Mouse (Mus musculus) kidney, postnatal 4 days (tissue): ENCODE measurements at regions not wholly inside any gene's neighbourhood (a gene's known extent, or its start where the extent isn't known, plus 50 kb on each side); places are given as distances from the start of the nearest gene placed in this dataset.

Experiments
- DNase-seq, 2 experiments: peaks; one replicate each; pipeline ENCODE4 v3.0.0; 2021; ENCODE audit warnings: mixed read lengths in 2 of 2

DNA sequence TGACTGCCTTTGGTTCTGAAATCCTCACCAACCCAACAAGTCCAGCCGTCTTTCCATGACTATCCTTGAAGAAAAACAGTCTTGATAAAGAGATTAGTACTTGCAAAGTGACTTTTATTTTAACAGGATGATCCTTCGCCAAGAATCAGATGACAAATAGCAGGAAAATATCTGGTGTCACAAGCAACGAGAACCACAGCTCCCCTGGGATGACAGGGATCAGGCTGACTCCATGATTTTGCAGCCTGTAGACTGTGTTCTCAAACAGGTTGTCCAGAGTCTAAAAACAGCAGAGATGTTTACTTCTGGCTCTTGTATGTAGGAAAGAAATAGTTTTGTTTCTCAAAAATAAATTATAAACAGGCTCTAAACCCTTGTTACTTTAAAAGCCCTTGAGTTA is 63.3 kb downstream of the Tmem18 start:
- DNase-seq: peak; percentile 23 to 51

- no peak for DNase-seq
Observed at GRCm38 (mm10) chr12:30651506-30651905, 67.3 kb downstream of the Tmem18 start.

- DNase-seq: no peak
Observed at GRCm38 (mm10) chr12:30654347-30655075, 70.3 kb downstream of the Tmem18 start.

- no peak for DNase-seq
Observed at GRCm38 (mm10) chr12:30655076-30655421, 70.8 kb downstream of the Tmem18 start.

GRCm38 (mm10) chr12:30678826-30679225 is 94.6 kb downstream of the Tmem18 start:
- DNase-seq: no peak

DNA sequence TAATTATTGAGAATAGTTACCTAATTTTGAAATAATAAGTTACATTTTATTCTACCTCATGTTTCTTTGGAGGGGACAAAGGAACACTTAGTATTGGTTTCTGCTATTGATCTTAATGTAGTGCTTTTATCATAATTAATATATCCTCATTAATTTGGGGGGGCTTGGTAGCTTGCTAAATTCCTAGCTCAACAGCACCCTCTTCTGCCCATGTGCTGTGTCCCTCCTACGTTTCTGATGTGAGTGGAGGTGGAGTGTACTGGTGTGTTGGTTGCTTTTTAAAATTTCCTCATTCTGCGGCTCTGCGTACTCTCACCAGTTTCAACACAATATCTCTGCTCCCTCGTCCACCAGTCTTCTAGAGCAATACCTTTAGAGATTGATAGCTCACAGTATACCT is 105.8 kb downstream of the Tmem18 start:
- peak in 1 of 2 experiments; percentile 6 for DNase-seq

DNA sequence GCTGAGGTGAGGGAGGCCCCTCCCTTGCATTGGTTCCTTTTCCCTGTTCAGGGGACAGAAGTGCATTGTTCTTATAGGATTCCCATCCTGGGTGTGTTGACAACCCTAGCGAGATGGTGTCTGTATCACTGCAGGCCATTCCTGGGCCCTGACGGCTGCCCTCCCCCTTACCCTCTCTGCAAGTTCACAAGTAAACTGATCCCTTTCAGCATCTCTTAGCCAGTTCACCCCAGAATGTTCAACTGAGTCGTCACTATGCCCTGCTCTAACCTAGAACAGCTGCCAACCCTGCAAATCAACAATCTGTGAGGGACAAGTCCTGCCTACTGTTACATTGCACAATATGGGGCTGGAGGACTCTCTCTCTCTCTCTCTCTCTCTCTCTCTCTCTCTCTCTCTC is 109.3 kb downstream of the Tmem18 start:
- DNase-seq: no peak

DNA sequence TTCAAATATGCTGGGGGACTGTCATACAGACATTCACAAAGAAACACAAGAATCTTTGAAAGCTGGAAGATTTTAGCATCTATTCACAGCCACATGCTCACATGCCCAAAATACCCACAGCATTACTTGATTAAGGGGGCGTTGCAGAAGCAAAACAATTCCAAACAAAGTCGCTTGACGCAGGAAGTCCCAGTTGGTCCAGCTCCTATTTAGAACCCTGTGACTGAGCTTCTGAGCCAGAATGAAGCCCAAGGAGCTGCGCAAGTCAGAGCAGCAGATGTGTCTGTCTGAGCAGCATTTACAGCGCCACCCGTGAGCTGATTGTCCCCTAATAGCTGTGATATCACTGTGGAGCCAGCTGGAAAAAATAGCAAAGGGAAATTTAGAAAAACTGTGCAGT is 114.0 kb downstream of the Tmem18 start:
- DNase-seq: no peak

DNA sequence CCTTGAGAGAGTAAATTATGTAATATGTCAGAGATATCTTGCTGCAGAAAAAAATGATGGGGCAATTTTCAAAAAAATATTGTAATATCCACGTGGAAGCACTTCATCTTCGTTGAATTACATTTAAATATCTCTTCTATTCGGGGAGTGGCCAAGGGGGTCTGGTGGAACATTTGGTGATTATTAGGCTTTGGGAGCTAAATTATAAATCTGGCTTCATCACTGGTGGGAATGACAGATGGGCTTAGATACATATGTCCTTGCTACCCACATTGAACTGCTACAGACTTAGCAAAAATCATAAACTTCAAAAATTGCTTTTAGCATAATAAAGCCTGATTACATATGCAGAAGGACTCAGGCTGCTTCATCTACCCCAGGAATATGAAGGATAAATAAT is 119.5 kb downstream of the Tmem18 start:
- DNase-seq: no peak

GRCm38 (mm10) chr12:30707271-30707670 is 123.0 kb downstream of the Tmem18 start:
- no peak for DNase-seq

- DNase-seq: no peak
Observed at GRCm38 (mm10) chr12:30708635-30709181, 124.5 kb downstream of the Tmem18 start.

DNA sequence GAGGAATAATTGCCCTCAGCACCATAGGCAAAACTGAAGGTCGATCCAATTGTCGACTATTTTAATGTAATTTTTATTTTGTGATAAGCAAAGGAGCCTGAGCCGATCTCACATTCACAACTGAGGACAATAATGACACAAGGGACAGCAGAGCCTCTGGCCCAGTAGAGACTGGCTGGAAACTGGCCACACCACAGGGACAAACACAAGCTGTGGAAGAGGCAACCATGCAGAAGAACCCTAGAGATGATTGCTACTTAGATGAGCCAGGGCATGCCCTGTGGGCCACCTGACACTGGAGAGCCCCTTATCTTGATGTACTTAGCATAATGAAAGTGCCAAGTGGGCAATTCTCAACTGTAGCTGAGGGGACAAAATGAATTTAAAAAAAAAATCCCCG is 126.3 kb downstream of the Tmem18 start:
- DNase-seq: no peak

GRCm38 (mm10) chr12:30726747-30727146 is 142.5 kb downstream of the Tmem18 start:
- peak; percentile 14 to 16 for DNase-seq

DNA sequence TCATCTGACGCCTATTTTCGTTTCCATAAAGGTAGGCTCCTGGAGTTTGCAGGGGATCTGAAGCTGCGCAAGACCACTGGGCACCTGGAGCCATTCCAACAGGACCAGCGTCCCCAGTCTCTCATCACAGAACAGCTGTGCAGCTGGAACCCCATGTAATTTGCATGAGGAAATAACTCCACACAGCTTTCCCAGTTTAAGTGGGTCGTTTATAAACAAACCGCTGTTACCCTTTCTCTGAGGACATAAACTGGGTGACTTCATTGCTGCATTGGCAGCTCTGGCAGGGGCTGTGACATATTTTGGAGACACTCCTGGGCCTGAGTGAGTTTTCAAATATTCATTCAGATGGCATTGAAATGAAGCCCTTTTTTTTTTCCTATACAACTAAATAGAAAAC is 145.2 kb downstream of the Tmem18 start:
- DNase-seq: no peak

DNA sequence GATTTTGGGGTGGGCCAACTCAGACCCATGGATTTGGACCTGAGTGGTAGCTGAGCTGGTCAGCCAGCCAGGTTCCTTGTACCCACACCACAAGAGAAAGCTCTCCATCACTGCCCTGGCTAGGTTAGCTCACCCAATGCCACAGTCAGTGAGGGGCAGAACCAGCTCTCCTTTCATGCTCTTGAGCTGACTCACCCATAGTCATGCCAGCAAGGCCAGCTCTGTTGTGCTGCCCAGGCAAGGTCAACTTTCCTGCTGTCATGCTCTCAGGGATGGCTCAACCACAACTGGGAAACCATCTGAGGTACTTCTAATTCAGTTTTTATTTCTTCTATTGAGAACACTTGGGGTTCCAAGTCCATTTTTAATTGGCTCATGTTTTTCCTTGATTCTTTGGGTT is 116.5 kb upstream of the Alkal2 start:
- no peak for DNase-seq

GRCm38 (mm10) chr12:30793371-30793770 is 90.8 kb upstream of the Alkal2 start:
- no peak for DNase-seq

DNA sequence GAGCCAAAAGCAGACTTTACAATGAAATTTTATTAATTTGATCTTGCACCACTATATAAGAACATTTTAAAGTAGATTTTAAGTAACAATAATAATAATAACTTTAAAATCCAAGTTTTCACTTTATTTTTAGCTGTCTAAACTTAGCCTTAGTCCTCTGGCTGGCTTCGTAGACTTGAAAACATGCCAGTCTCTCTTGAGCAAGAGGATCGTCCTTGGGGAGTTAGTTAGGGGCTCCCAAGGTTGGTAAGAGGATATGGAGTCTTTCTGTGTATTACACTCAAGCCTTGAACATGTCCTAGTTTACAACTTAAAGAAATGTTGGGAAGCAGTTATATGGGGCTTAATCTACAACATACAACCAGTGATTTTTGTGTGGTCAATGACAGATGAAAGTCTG is 68.0 kb upstream of the Alkal2 start:
- no peak for DNase-seq

- DNase-seq: no peak
Observed at GRCm38 (mm10) chr12:30831383-30831782, 52.7 kb upstream of the Alkal2 start.
